23 mouse cellular contexts compared by ENCODE assay signal in genomic region chr2:139356280-139357010, GRCm38 (mm10).
DNase-seq lines count a peak whose midpoint lies in the region; ATAC-seq and TF ChIP-seq lines count a peak whose summit lies in the region.
"Had no signal": no experiment of that assay in that cellular context is flagged by ENCODE, and none has a peak within 500 bp of the region (broad histone marks: within the 10 kb centered on the region; RNA-seq: fewer than 3 reads in every experiment).

No protein-coding gene starts in this region.

- no peaks in the 10 kb centered on the region for H3K9me3 ChIP-seq in forebrain, embryonic 12.5 days
- H3K9me3 ChIP-seq: embryonic facial prominence, embryonic 15.5 days; forebrain, embryonic 10.5 days; forebrain, embryonic 15.5 days; heart, embryonic 10.5 days; hindbrain, embryonic 13.5 days; intestine, embryonic 15.5 days had no signal

- H3K27me3 ChIP-seq in cerebellum, adult 2 months (ENCODE audit: control insufficient read depth, insufficient read depth, low read length), result no peaks in the 10 kb centered on the region
- no peaks in the 10 kb centered on the region for H3K27me3 ChIP-seq in forebrain, embryonic 12.5 days
- H3K27me3 ChIP-seq: CH12.LX; embryonic facial prominence, embryonic 15.5 days; forebrain, embryonic 15.5 days; hindbrain, embryonic 13.5 days; intestine, embryonic 15.5 days; Patski had no signal

- H3K36me3 ChIP-seq in forebrain, embryonic 12.5 days (replicated peaks), result no peaks in the 10 kb centered on the region
- H3K36me3 ChIP-seq: embryonic facial prominence, embryonic 15.5 days; forebrain, embryonic 10.5 days; forebrain, embryonic 15.5 days; heart, embryonic 10.5 days; hindbrain, embryonic 13.5 days; intestine, embryonic 15.5 days had no signal

- peak; percentile 3 for DNase-seq in left cerebral cortex, postnatal 4 days
- no peak for DNase-seq in left cerebral cortex, postnatal 10 days (ENCODE audit: extremely low spot score in 1 of 2, low spot score in 2 of 2)
- peak; percentile 74 to 88 for DNase-seq in cerebellum, adult 2 months
- DNase-seq in cerebellum, postnatal 10 days, result peak; percentile 71 to 75
- DNase-seq in testis, postnatal 10 days (ENCODE audit: low spot score), result no peak
- no peak for DNase-seq in layer of hippocampus, postnatal 10 days (ENCODE audit: low spot score in 2 of 2)
- DNase-seq: adrenal gland, postnatal 14 days; embryo, embryonic 11 days; gastrocnemius, postnatal 36 days; heart, adult 18-20 months; heart, postnatal 10 days; kidney, adult 2 months had no signal

- intact Hi-C loops in left cerebral cortex, postnatal 4 days (cut with DNase I), result no loop called here
- intact Hi-C loops in left cerebral cortex, postnatal 10 days (cut with DNase I), result no loop called here

- no peak for TF ChIP-seq CTCF in cerebellum, adult 2 months (IDR thresholded peaks at IDR 0.05; ENCODE audit: borderline replicate concordance, insufficient read depth, low read depth, low read length)

- H3K4me3 ChIP-seq in cerebellum, adult 2 months (replicated peaks; ENCODE audit: insufficient read depth, low read depth, low read length), result no peak overlapping the region
- H3K4me3 ChIP-seq in forebrain, embryonic 12.5 days (replicated peaks), result no peak overlapping the region
- H3K4me3 ChIP-seq: embryonic facial prominence, embryonic 15.5 days; erythroblast, embryonic 14.5 days; forebrain, embryonic 10.5 days; forebrain, embryonic 15.5 days; heart, embryonic 10.5 days; hindbrain, embryonic 13.5 days; intestine, embryonic 15.5 days had no signal

- H3K4me2 ChIP-seq in forebrain, embryonic 12.5 days, result no peak overlapping the region
- H3K4me2 ChIP-seq: embryonic facial prominence, embryonic 15.5 days; forebrain, embryonic 15.5 days; hindbrain, embryonic 13.5 days; intestine, embryonic 15.5 days had no signal

- no peak for TF ChIP-seq POLR2A in cerebellum, adult 2 months (IDR thresholded peaks at IDR 0.05; ENCODE audit: borderline replicate concordance, insufficient read depth, low read length)

- ATAC-seq in forebrain, embryonic 12.5 days (ENCODE audit: low FRiP score), result no peak
- ATAC-seq: activated CD4-positive, CD25-positive, alpha-beta regulatory T cell, adult 4 months; forebrain, embryonic 15.5 days; intestine, embryonic 15.5 days; Patski had no signal

- WGBS in cerebellum, adult 2 months, result 36% methylated on average over 3 of the region's 3 CpGs
- 89% methylated on average over 3 of the region's 3 CpGs for WGBS in forebrain, embryonic 12.5 days

- H3K4me1 ChIP-seq in cerebellum, adult 2 months (ENCODE audit: control insufficient read depth, insufficient read depth, low read length), result peaks cover 13% of the 10 kb centered on the region; the same call in 1 of the 2 replicates
- no peaks in the 10 kb centered on the region for H3K4me1 ChIP-seq in forebrain, embryonic 12.5 days
- H3K4me1 ChIP-seq: embryonic facial prominence, embryonic 15.5 days; forebrain, embryonic 10.5 days; forebrain, embryonic 15.5 days; heart, embryonic 10.5 days; hindbrain, embryonic 13.5 days; intestine, embryonic 15.5 days had no signal

- peak overlapping the region; percentile 81 for H3K27ac ChIP-seq in cerebellum, adult 2 months (ENCODE audit: insufficient read depth, low read length)
- no peak overlapping the region for H3K27ac ChIP-seq in forebrain, embryonic 12.5 days
- H3K27ac ChIP-seq: embryonic facial prominence, embryonic 15.5 days; forebrain, embryonic 10.5 days; forebrain, embryonic 15.5 days; heart, embryonic 10.5 days; hindbrain, embryonic 13.5 days; intestine, embryonic 15.5 days had no signal

- no peak overlapping the region for H3K9ac ChIP-seq in forebrain, embryonic 12.5 days
- H3K9ac ChIP-seq: embryonic facial prominence, embryonic 15.5 days; forebrain, embryonic 15.5 days; hindbrain, embryonic 13.5 days; intestine, embryonic 15.5 days had no signal

Comparison
In these comparisons a context has a peak if more than half of its experiments do, and no peak if none do; other contexts are left out.
1. DNase-seq: peak in left cerebral cortex, postnatal 4 days (single experiment), cerebellum, adult 2 months (2 of 2) and cerebellum, postnatal 10 days (2 of 2); none in left cerebral cortex, postnatal 10 days (0 of 2), testis, postnatal 10 days (single experiment) and layer of hippocampus, postnatal 10 days (0 of 2).